Mouse (Mus musculus) midbrain, postnatal 0 days (tissue): ENCODE data around the gene Zfp804a. TPM values are rescaled to one million over a fixed set of nuclear protein-coding genes. Genes with fewer than 3 reads are reported as not detected.

ENCODE experiments used
- ATAC-seq: fragments of 200-750 bp; cut with Nextera tagmentation; 2 replicates; pipeline ENCODE4 v1.8.0; 2017; ENCODE audit warnings: moderate number of reproducible peaks, mild to moderate bottlenecking, moderate TSS enrichment, moderate library complexity; ENCODE audit not compliant: low FRiP score
- DNase-seq: peaks from one replicate; pipeline ENCODE4 v3.0.0-alpha.2; 2015; ENCODE audit warnings: low spot score
- H3K27ac ChIP-seq: fragments of 300-500 bp; sonication (generic); 2 replicates; pipeline ENCODE4 v1.5.1; 2014; ENCODE audit warnings: low read depth, mild to moderate bottlenecking, low read length, mixed read lengths
- H3K27me3 ChIP-seq: fragments of 300-500 bp; sonication (generic); 2 replicates; pipeline ENCODE4 v1.6.1; 2014; ENCODE audit warnings: low read length, control low read depth, mixed read lengths; ENCODE audit not compliant: insufficient read depth
- H3K36me3 ChIP-seq: fragments of 300-500 bp; sonication (generic); 2 replicates; pipeline ENCODE4 v1.6.1; 2014; ENCODE audit warnings: low read length, control low read depth, mixed read lengths; ENCODE audit not compliant: insufficient read depth
- H3K4me1 ChIP-seq: fragments of 300-500 bp; sonication (generic); 2 replicates; pipeline ENCODE4 v1.6.1; 2014; ENCODE audit warnings: mild to moderate bottlenecking, control low read depth, antibody characterized with exemption, low read length, mixed read lengths; ENCODE audit not compliant: insufficient read depth
- H3K4me2 ChIP-seq: fragments of 300-500 bp; sonication (generic); 2 replicates; pipeline ENCODE4 v1.6.1; 2014; ENCODE audit warnings: low read depth, mild to moderate bottlenecking, low read length, mixed read lengths; ENCODE audit not compliant: poor library complexity, severe bottlenecking
- H3K4me3 ChIP-seq: fragments of 300-500 bp; sonication (generic); 2 replicates; pipeline ENCODE4 v1.5.1; 2014; ENCODE audit warnings: low read depth, mild to moderate bottlenecking, low read length, moderate library complexity
- H3K9ac ChIP-seq: fragments of 300-500 bp; sonication (generic); replicated peaks from 2 replicates; pipeline ENCODE4 v1.6.1; 2014; ENCODE audit warnings: mild to moderate bottlenecking, low read length, moderate library complexity, mixed read lengths; ENCODE audit not compliant: poor library complexity, severe bottlenecking
- H3K9me3 ChIP-seq: fragments of 300-500 bp; sonication (generic); 2 replicates; pipeline ENCODE4 v1.6.1; 2016; ENCODE audit warnings: low read length, control low read depth
- CTCF ChIP-seq: IDR thresholded peaks from 2 replicates; pipeline ENCODE4 v1.5.1; 2016; ENCODE audit warnings: antibody characterized with exemption, mild to moderate bottlenecking
- WGBS: fragments of 180-500 bp; shearing (Covaris S2); extraction: QIAGEN DNeasy Blood & Tissue Kit; methylation state at CpG from one replicate; pipeline ENCODE4 v1.1.7; 2014; 5-methylcytosine and 5-hydroxymethylcytosine counted together
- polyA plus RNA-seq: library from polyadenylated mRNA; unstranded; fragments of >200 nt; fragmentation: Nextera tagmentation; extraction: Ambion mirVana; gene quantifications from 2 replicates; pipeline ENCODE4 v1.2.1, GENCODE M21; 2015
- total RNA-seq: library from RNA; depleted of rRNA; stranded (reverse); fragments of >200 nt; gene quantifications from 2 replicates; pipeline ENCODE4 v1.2.3, GENCODE M21; 2014

Gene Zfp804a
- total and polyA plus RNA-seq, 2 experiments from 2014 or later: 13.0 to 15.2 TPM

DNA sequence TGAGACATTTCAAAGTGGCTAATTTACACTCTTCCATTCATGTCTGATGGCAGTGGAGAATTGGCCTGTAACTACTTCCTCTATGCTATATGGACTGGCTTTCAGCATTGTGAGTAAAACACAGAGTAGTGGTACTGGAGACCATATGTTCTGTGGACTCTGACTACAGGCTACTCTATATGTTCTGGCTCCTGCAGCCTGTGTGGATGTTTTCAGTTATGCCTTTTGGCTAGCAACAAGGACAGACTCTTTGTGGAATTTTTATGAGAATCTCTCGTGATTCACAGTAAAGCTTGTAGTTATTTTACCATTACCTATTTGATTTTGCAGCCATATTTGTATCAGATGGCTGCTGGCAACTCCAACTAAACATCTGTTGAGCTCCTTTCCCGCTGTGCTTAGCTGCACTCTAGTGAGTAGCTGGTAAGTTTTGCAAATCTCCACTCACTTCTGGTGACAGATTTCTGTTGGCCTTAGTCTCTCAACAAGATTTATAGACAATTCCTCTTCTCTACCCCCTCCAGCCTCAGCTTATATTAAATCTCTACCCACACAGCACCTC is 242.0 kb downstream of the Zfp804a start:
- H3K4me3 ChIP-seq: no peak overlapping the region
- no peak overlapping the region for H3K4me2 ChIP-seq
- ATAC-seq: no peak
- WGBS: 84% methylated on average over 2 of the region's 2 CpGs
- no peak overlapping the region for H3K27ac ChIP-seq
- no peak for TF ChIP-seq CTCF
- no peaks in the 10 kb centered on the region for H3K27me3 ChIP-seq
- DNase-seq: no peak
- H3K9me3 ChIP-seq: no peaks in the 10 kb centered on the region
- no peak overlapping the region for H3K9ac ChIP-seq
- no peaks in the 10 kb centered on the region for H3K36me3 ChIP-seq
- H3K4me1 ChIP-seq: no peaks in the 10 kb centered on the region
